Mouse (Mus musculus) T-helper 2 cell (primary cell): ENCODE data around the gene Cops3.
"Not testable (repeated sequence)": the region's sequence is repeated elsewhere in the genome, so short reads cannot be mapped to it uniquely, and the experiment has no call there.

Experiments
- in situ Hi-C: fragments of 300-600 bp; cut with MboI, MseI; formaldehyde crosslinking; loops from one replicate; pipeline ENCODE4 v1.15.1; 2025; ENCODE audit warnings: high pct_unique_total_duplicates

Gene Cops3

DNA sequence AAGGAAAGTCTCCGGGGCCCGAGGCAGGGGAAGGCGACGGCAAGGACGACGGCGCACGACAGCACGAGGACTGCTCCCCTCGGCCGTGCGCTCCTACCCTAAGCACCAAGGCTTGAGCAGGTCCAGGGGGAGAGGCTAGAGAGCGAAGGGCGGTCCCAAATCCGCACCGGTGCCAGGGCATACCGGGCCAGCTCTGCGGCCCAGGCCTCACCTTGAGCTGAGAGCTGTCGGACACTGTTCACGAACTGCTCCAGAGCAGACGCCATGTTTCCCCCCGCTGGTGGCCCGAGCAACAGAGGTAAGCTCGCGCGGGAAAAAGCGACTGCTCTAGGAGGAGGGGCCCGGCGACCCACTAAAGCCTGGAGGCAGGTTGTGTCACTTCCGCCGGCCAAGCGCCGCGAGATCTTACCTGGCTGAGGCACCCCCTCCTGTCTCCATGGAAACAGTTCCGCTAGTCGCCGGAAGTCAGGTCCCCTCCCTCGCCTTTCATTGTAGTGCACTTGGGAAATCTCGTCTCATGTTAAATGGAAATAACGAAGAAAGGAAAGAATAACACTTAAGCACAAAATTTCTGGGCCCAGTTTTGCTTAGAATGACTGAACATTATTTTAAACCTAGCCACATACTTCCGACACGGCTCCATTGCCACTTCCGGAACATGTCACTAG is at the start of gene Cops3:
Cops3 (minus strand) TSS at position 380 of the 668 bp plus-strand sequence.
- in situ Hi-C loops, result no loop called here

DNA sequence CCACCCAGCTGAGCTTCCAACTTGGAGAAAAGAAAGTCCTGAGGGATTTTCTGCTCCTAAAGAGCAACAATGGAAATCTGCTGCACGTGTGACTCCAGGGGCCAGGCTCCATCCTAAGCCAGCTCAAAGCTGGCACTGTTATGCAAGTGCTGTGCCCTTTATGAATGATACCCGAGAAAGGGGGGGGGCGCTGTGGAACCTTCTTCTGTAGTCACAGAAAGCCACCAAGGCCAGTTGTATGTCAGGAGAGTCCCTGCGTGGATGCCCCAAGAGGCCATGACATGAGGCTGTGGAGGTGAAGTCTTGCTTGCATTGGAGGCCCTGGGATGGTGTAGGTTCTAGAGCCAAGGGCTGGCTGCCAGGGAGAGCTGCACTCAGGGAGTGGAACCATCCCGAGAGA is 48.5 kb upstream of the Cops3 start:
- in situ Hi-C loops, result no loop called here

DNA sequence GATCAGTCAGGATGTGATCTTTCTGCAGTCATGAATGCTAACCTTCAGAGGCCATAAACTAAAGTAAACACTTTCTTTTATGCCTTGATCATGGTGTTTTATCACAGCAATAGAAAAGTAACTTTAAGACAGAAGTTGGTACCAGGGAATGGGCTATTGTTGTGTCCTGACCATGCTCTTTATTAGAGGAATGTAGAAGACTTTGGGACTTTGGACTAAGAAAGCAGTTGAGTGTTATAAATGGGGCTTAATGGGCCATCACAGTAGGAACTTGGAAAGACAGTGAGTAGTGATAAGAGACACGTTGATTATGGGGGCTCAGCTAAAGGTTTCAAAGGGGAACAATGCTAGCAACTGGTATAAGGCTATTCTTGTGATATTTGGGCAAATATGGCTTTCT is 47.3 kb upstream of the Cops3 start:
- in situ Hi-C loops, result no loop called here

DNA sequence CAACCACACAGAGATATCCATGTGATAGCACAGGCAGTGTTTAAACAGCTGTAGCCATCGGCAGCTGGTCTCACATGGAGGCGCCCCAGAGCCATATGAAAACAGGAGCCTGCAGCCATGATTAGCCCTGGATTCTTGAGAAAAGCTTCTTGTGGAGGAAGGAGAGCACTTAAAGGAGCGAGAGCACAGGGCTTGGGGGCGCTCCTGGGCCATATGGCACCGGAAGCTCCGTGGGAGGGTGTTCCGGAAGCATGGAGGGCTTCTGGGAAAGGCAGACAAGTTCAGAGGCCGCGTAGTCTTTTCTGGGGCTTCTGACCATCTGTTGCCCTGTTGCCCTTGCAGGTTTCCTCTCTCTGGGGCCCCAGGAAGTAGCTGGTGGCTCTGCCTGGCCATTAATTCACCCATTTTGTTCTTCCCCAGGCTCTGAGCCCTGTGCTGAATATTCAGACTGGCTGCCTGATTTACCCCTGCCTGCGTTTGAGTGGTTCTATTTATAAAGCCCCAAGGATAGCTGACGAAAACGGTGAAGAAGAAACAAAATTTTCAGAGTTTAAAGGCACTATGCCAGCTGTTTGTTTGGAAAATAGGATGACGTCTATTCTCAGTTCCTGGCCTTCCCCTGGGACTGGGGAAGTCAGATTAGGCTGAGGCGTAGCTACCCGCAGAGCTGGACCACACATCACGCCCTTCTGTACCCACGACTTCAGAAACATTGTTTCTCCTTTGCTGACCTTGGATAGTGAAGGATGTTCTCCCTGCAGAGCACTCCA is 45.8 kb upstream of the Cops3 start:
- in situ Hi-C loops, result no loop called here

DNA sequence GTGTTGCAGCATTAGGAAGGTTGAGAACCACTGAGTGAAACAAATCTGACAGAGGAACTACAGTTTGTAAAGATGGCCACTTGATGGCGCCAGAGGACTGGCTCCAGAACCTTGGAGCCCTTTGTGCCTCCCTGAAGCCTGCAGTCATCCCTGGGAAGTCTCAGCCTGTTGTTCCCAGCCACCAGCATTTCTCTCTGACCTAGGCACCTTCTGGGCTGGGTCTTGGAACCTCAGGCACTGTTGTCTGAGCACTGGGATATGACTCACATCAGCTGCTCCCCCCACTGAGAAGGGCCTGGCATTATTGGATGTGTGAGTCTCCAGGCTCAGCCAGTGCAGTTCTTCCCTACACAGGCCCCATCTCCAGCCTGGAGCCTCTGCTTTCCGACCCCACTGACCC is 40.4 kb upstream of the Cops3 start:
- in situ Hi-C loops, result no loop called here

DNA sequence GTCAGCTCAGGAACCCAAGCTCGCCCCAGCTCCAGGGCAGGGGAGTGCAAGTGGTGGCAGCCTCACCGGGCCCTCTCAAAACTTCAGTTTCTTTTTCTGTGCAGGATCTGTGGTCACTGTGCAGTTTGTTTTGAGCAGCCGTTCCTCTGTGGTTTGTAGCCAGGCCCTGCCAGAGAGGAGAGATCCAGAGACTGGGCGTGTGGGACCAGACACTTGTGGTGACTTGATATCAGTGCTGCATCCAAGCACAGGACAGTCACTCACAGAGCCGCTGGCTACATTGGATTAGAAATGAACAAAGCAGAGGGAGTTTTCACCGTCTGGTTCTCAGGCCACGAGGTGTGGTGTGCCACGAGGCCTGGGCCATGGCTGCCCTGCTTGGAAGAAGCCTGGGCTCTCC is 32.5 kb upstream of the Cops3 start:
- in situ Hi-C loops, result no loop called here

DNA sequence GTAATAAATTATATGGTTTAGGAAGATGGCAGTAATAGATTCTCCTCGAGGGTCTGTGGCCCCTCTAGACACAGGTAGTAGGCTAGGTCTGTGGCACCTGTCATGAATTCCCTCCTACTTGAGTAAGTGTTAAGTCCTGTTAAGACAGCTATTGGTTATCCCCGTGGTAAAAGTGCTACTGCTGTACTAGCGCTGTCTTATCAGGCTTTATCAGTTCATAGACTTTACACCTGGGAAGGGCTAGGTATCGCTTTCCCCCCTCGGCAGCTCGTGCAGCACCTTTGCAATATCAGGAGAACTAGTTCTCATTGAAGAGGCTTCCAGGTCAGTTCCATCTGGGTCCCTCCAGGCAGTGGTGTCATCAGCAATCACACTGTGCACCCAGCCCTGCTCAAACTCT is 24.7 kb upstream of the Cops3 start:
- in situ Hi-C loops, result no loop called here

DNA sequence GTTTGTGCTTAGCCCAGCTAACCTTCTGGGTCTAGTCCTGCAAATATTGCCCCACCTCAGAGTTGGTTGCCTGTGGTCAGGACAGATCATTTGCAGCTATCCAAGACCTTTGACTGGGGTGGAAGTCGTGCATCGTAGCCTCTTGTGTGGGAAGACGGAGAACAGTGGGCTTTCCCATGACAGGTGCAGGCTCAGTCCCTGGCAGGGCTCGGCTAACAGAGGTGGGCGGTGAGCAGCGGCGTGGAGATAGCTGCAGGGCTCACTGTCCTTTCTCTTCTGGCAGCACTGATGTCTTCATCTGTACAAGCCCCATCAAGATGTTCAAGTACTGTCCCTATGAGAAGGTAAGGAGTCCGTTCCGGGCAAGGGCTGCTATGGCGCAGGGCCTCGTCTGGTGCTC is 20.8 kb upstream of the Cops3 start:
- in situ Hi-C loops, result no loop called here

DNA sequence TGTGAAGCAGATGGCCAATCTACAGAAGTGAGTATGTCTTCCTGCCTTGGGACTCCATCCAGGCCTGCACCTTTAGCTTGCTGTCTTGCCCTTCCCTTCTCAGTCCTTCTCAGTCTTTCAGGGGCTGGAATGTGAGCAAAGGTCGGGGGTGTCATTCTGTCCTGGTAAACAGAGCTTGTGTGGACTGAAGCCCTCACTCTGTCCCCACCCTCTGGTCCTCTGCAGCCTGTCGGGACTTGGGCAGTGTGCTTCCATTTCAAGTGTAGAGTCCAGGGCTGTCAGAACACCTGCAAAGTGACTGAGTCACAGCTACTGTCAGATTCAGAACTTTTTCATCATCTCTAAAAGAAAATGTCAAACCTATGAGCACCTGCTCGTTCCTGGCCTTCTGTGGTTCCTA is 13.2 kb upstream of the Cops3 start:
- in situ Hi-C loops, result no loop called here

DNA sequence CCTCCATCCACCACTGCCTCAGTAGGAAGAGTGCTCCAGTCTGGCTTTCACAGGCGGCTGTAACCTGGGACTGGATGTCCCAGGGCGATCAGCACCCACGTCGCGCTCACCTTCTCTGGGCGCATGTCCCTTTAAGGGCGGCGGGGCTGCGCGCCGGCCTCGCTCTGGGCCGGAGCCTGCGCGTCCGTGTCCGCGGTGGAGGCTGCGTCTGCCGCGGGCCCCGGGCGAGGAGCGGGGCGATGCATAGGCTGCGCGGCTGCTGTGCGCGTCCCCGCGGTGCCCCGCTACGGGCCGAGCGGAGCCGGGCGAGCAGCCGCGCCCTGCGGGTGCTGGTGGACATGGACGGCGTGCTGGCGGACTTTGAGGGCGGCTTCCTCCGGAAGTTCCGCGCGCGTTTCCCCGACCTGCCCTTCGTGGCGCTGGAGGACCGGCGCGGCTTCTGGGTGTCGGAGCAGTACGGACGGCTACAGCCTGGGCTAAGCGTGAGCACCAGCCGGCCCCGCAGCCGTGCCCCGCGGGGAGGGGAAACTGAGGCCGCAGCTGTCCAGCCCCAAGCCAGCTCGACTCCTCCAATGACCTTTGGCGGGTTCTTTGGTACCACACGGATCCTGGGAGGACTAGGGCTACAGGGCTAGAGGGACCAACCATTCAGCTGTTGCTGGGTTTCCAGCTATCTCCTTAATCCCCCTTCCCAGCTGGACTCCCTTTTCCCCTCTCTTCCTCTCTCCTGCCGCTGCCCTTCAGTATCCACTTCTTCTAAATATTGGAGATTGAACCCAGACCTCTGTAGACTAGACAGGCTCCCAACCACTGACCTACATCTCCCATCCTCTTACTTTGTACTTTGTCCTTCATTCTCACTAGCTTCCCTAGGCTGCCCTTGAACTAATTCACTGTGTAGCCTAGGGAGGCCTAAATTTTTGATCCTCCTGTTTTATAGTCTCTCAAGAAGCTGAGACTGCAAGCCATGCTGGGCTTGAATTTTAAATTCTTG is 8.6 kb upstream of the Cops3 start:
- in situ Hi-C loops, result no loop called here

DNA sequence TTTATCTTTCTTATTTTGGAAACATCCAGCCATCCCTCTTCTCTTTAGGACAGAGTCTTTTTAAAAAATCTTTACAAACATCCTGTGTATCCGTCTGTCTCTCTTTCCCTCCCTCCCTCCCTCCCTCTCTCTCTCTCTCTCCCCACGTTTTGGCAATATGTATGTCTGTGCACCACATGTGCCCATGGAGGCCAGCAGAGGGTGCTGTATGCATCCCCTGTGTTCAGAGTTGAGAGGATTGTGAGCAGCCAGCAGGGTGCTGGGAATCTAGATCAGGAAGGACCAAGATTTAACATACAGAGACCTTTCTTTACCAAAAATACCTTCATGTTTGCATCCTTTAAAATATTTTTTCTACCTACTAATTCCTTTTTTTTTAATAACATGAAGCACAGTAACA is 7.5 kb upstream of the Cops3 start:
- in situ Hi-C loops, result no loop called here

DNA sequence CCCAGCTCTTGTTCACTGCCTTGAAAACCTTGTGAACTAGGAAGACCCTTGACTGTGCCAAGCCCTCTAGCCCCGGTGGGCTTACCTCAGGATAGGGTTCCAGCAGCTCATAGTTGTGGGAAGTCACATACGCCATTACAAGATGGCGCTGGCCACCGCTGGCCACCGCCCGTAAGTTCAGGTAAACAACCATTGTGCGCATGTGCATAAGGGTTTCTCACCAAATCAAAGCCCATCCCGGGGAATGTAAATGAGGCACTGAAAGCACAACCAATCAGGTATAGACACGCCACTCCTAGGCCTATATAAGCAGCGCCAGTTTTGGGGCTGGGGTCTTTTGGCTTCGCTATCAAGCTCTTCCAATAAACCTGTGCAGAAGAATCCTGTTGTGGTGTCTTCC is 6.7 kb upstream of the Cops3 start:
- in situ Hi-C loops, result no loop called here

DNA sequence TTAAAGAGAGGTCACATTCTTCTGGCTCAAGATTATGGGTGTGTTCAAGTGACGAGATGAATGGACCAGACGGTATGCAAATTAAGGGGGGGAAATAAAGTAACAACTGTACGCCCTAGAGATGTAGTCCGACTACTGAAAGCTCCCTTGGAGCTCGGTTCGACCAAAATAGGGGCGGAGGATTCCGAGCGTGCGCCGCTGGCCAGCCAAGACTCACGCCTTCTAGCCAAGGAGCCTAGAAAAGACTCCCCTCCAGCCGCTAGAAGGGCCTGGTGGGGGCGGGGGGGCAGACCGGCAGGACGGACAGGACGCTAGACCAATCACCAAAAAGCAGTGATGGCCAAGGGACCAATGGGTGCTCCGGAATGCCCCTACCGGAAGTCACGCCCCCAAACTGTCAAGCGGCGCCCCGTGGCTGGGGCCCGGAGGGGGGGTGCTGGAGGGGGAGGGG is 605 bp downstream of the Cops3 start, which contains the start of gene Nt5m:
Nt5m (plus strand) TSS at position 440 of the 451 bp plus-strand sequence.
- in situ Hi-C loops, result no loop called here

DNA sequence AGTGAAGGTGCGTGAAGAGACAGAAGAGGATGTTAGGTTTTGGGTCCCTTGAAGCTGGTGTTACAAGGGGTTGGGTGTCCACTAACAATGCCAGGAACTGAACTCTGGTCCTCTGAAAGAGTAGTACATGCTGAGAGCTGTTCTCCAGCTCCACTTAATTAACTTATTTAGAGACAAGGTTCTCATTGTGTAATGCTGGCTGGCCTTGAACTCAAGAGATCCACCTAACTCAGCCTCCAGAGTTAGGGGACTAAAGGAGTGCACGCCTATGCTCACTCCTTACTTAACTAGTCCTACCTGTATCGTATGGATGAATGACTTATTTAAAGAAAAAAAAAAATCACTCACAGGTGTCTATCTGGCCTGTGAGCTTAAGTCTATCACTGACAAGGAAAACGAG is 1.2 kb downstream of the Cops3 start:
- in situ Hi-C loops, result no loop called here

DNA sequence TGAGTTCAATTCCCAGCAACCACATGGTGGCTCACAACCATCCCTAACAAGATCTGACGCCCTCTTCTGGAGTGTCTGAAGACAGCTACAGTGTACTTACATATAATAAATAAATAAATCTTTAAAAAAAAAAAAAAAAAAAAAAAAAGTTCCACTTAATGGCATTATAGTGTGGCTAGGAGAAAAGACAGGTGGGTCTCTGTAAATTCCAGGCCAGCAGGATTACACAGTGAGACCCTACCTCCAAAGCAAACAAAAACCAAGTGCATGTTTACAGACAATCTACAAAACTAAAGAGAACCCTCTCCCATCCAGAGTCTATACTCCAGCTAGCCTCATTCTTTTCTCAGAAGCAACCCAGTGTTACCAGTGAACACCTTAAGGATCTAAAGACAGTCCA is 1.8 kb downstream of the Cops3 start:
- in situ Hi-C loops, result not testable (repeated sequence)

DNA sequence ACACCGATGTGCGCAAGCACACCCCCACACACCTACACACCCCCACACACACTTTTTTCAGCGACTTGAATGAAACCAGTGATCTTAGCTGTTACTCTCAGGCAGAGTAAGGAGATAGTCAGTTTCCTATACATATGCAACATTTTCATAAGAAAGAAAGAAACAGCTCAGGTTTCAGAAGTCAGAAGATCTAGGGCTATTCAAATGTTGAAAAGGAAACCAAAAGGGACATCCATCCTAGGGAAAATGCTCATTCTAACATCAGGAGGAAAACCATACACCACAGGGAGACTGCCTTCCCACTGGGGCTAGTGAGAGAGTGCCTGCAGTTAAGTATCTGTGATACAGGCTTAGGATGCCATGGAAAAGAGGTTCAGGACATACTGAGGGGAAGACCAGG is 18.0 kb downstream of the Cops3 start:
- in situ Hi-C loops, result no loop called here

DNA sequence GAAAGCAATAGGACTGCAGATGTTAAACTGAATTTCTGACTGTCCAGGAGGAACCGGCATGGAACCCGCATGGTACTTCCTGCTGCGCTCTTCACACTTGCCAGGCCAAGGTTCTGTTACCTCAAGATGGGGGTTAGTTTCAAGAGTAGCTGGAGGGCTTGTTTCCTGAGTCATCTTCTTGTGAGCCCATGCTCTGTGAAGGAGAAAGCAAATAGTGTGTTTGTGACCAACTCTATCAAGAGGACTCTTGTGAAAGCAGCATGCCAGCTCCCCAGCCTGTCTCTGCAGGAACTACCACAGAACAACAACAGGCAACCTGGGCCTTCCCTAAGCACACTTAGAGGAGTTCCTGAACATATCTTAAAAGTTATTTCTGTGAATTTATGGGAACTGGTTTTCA is 21.7 kb downstream of the Cops3 start:
- in situ Hi-C loops, result no loop called here

DNA sequence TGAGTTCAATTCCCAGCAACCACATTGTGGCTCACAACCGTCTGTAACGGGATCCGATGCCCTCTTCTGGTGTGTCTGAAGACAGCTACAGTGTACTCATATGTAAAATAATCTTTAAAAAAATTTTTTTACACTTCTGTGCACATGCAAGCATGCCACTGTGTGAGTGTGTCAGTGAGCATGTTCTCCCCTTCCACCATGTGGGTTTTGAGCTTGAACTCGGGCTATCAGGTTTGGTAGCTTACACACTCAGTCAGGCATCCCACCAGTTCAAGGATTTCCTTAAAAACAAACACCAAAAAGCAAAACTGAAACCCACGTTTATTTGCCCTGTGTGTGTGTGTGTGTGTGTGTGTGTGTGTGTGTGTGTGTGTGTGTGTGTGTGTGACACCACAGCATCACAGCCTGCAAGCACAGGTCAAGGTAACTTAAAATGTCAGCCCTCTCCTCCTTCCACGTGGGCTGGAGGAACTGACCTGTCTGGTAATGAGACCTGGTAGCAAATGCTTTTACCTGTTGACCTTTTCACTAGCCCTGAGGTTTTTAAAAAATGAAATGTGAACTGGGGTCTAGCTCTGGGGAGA is 24.1 kb downstream of the Cops3 start:
- in situ Hi-C loops, result no loop called here

DNA sequence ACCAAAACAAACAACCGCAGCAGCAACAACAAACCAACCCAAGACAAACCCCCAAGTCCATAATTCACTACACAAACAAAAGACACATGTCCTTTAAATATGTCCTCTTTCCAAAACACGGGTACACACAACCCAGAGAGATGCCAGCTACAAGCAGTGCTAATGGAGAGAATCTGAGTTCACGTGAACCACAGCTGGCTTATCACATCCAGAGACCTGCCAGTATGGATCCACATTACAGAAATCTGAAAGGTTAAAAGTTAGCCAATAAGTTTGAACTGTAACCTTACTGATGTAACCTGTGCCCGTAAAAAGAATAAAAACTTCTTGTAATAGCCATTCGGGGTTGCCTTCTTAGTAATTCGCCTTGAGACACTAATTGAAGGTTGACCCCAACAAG is 24.7 kb downstream of the Cops3 start:
- in situ Hi-C loops, result no loop called here

DNA sequence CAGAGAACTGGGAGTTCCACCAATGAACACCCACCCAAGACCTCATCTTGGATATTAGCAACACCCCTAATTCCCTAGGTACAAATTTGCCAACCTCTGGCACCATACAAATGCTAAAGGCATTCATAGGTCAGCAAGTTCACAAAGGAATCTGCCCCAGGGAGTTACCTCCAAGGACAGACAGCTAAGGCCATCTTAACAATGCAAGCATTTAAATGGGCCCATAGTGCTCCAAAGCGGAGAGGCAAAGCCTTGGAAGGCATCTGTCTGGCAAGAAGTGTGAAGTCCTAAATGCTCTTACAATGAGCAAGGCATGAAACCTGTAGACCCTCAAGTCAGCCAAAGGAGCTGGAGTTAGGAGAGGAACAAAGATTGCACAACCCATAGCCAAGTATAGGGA is 25.3 kb downstream of the Cops3 start:
- in situ Hi-C loops, result no loop called here

DNA sequence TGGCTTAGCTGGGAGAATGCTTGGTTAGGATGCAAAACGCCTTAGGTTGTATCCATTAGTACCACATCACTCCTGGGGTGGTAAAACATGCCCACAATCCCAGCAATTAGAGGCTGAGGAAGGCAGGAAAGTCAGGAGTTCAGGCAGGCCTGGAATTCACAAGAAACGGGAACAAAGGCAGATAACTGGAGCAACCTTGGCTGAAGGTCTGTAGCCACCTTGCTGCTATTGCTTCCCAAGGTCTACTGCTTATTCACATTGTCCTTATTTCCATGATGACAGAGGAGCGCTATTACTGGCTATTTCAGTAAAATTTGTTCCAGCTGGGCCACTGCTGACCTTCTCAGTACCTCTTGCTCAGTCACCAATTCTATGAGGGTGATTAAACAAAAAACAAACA is 26.4 kb downstream of the Cops3 start:
- in situ Hi-C loops, result no loop called here

DNA sequence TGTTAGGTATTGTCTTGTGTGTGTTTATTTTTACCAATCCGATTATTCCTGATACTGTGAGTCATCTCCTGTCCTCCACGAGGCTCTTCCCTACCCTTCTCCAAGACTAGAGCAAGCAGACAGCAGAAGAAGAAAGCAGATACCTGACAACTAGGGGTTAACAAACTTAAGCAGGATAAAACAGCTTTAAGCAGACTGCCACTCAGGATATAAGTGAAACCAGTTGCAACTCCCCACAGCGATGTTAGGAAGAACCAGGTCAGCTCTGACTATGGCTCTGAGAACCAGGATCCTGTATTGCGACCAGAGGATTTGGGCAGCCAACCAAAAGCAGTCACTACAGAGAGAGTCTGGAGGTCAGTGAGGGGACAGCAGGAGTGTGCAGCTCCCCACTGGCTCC is 28.4 kb downstream of the Cops3 start:
- in situ Hi-C loops, result no loop called here
